Mouse (Mus musculus): ENCODE data around the gene Kprp.
"Not testable (repeated sequence)": the region's sequence is repeated elsewhere in the genome, so short reads cannot be mapped to it uniquely, and the experiment has no call there.

Gene Kprp

GRCm38 (mm10) chr3:92827108-92827507 lies at the start of gene Kprp:
TSS of gene Kprp (minus strand) at chr3:92827247.
- DNase-seq (ENCODE audit: low read depth, low spot score), result no peak

DNA sequence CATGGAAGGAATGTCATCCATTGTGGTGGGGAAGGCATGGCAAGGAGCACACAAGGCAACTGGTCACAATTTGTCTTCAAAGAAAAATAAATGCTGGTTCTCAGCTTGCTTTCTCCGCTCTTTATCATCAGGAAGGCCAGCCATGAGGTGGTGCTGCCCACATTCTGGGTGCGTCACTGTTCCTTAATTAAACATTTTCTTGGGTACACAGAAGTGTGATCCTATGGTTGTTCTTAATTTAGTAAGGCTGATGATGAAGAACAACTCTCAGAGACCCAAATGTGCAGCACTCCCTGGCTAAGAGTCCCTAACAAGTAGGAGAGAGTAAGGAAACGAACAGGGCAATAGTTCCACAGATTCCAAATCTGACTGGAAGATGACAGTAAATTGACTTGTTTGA lies 47.1 kb upstream of the Kprp start:
- DNase-seq (ENCODE audit: low read depth, low spot score), result no peak

DNA sequence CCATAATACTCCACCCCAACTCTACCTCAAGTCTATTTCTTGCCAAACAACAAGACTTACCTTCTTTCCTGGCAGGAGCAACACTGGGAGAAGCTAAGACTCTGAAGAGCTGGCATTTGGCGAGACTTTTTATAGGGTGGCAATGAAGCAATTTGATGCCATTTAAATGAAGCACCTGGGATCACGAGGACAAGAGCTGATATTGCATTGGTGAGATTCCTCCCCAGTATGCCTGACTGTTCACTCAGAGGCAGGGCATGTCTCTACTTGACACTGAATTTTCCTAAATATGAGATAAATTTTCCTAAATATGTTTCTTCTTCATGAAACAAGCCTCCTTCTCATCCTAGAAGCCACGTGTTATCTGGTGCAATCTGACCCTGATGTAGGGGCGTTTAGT lies 43.1 kb upstream of the Kprp start, which contains the start of gene 2310050C09Rik:
TSS of gene 2310050C09Rik (minus strand) at position 101 of the 400 bp plus-strand sequence.
- no peak for DNase-seq (ENCODE audit: low read depth, low spot score)

DNA sequence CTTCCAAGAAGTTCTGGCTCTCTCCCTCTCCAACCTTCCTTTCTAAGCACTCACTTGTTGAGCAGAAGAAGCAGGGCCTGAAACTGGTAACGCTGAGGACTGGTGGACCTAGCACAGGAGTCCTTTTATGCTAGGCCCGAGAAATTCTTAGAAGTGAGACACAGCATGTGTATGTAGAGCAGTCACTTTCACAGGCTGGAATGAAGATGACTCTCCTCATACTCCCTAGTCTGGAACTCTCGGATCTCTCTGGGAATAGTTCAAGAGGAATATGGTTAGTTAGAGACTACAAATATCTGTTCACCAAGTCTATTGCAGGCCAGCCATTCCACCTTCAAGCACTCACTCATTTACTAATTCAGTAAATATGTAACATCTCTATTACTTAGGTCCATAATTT lies 24.1 kb upstream of the Kprp start, which contains the start of gene Lce1l:
TSS of gene Lce1l (minus strand) at position 101 of the 400 bp plus-strand sequence.
- no peak for DNase-seq (ENCODE audit: low read depth, low spot score)

DNA sequence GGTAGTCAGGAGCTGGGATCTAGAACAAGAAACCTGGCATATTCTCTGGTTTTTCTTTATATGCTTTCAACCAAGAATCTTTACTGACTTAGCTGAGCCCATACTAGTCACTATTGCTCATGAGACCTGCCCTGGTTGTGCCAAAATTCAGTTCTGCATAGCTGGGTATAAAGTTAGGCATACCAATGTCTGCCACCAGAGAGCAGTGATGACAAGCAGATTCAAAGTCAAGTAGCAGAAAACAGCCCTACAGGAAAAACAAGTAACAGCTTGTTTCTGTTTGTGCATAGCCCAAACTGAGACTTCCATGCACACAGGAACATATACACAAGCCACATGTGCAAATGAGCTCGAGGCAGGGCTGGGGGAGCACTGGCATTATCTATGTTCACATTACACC lies 1.2 kb downstream of the Kprp start:
- no peak for DNase-seq (ENCODE audit: low read depth, low spot score)

GRCm38 (mm10) chr3:92816036-92816435 lies 11.0 kb downstream of the Kprp start:
- DNase-seq (ENCODE audit: low read depth, low spot score), result not testable (repeated sequence)

GRCm38 (mm10) chr3:92815581-92815980 lies 11.5 kb downstream of the Kprp start:
- no peak for DNase-seq (ENCODE audit: low read depth, low spot score)

DNA sequence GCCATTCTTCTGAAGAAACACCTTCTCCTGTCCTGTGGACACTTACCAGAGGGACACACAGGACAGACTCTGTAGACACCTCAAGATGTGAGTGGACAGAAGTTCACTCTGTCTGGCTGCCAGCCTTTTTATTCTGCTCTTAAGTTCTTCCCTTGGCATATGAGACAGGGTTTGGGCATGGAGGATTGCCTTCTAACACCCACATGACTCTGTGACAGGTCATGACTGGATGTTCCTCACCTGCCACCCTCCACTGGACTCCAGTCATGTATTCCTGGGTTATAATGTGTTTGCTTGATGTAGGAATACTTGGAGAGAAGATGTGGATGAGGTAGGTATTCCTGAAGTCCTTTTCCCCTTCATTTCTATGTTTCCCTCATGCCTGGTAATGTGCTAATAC lies 19.3 kb downstream of the Kprp start, which contains the start of gene Lce1k:
TSS of gene Lce1k (minus strand) at position 101 of the 400 bp plus-strand sequence.
- DNase-seq (ENCODE audit: low read depth, low spot score), result no peak

GRCm38 (mm10) chr3:92790414-92790813 lies 36.6 kb downstream of the Kprp start, which contains the start of gene Lce1j:
TSS of gene Lce1j (minus strand) at chr3:92790514.
- DNase-seq (ENCODE audit: low read depth, low spot score), result no peak

GRCm38 (mm10) chr3:92778799-92779198 lies 48.2 kb downstream of the Kprp start, which contains the start of gene Lce1i:
TSS of gene Lce1i (minus strand) at chr3:92778899.
- no peak for DNase-seq (ENCODE audit: low read depth, low spot score)

Measured in brain, embryonic 18.5 days (tissue).